Mouse (Mus musculus): ENCODE measurements around the gene Nr3c2.

DNA sequence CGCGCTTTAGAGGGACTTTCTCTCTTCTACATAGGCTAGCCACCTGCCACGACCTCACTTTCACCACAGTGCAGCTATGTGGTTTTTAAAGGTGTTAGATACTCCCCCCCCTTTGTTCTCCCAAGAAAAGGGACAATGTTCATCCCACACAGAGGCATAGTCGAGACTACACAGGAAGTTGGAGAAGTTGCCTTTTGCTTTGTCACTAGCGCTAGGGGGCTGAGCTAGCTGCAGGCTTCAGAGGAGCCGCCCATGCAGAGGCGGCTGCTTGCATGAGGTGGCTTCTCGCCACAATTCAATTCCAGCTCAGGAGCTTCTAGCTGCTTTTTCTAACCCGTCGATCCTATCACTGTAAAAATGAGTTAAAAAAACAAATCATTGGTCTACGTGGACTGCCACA is 393.4 kb downstream of the Nr3c2 start:
- TF ChIP-seq GATA1 (IDR thresholded peaks at IDR 0.05; ENCODE audit: low read length) (no peak), TAL1 (IDR thresholded peaks at IDR 0.05; ENCODE audit: low read length) (no peak)

Data from erythroblast, embryonic 14.5 days (primary cell).